Mouse (Mus musculus) limb, embryonic 14.5 days (tissue): Measurements from ENCODE around the gene Fastkd1. TPM values are rescaled to one million over a fixed set of nuclear protein-coding genes. Genes with fewer than 3 reads are reported as not detected.
"Not testable (repeated sequence)": the region's sequence is repeated elsewhere in the genome, so short reads cannot be mapped to it uniquely, and the experiment has no call there.

ENCODE experiments used
- ATAC-seq: fragments of 200-750 bp; cut with Nextera tagmentation; 2 replicates; pipeline ENCODE4 v1.8.0; 2017; ENCODE audit warnings: low read depth, moderate number of reproducible peaks, moderate TSS enrichment; ENCODE audit not compliant: low FRiP score
- DNase-seq: peaks from one replicate; pipeline ENCODE4 v3.0.0-alpha.2; 2015; ENCODE audit warnings: low spot score
- H3K27ac ChIP-seq: fragments of 300-500 bp; sonication (generic); replicated peaks from 2 replicates; pipeline ENCODE4 v1.5.1; 2014; ENCODE audit warnings: low read depth, mild to moderate bottlenecking, low read length, moderate library complexity, mixed read lengths
- H3K27me3 ChIP-seq: fragments of 300-500 bp; sonication (generic); 2 replicates; pipeline ENCODE4 v1.6.1; 2014; ENCODE audit warnings: low read length, mixed read lengths; ENCODE audit not compliant: control insufficient read depth, insufficient read depth
- H3K36me3 ChIP-seq: fragments of 300-500 bp; sonication (generic); 2 replicates; pipeline ENCODE4 v1.6.1; 2014; ENCODE audit warnings: mild to moderate bottlenecking, low read length, moderate library complexity, mixed read lengths; ENCODE audit not compliant: control insufficient read depth, insufficient read depth
- H3K4me1 ChIP-seq: fragments of 300-500 bp; sonication (generic); 2 replicates; pipeline ENCODE4 v1.6.1; 2014; ENCODE audit warnings: antibody characterized with exemption, low read length, mixed read lengths; ENCODE audit not compliant: control insufficient read depth, insufficient read depth
- H3K4me2 ChIP-seq: fragments of 300-500 bp; sonication (generic); replicated peaks from 2 replicates; pipeline ENCODE4 v1.6.1; 2014; ENCODE audit warnings: low read depth, mild to moderate bottlenecking, low read length, moderate library complexity; ENCODE audit not compliant: severe bottlenecking
- H3K4me3 ChIP-seq: fragments of 300-500 bp; sonication (generic); replicated peaks from 2 replicates; pipeline ENCODE4 v1.5.1; 2014; ENCODE audit warnings: low read length
- H3K9ac ChIP-seq: fragments of 300-500 bp; sonication (generic); 2 replicates; pipeline ENCODE4 v1.6.1; 2014; ENCODE audit warnings: mild to moderate bottlenecking, low read depth, low read length, moderate library complexity; ENCODE audit not compliant: severe bottlenecking
- H3K9me3 ChIP-seq: fragments of 300-500 bp; sonication (generic); 2 replicates; pipeline ENCODE4 v1.6.1; 2016; ENCODE audit warnings: low read length; ENCODE audit not compliant: control insufficient read depth
- POLR2A ChIP-seq: fragments of 200-500 bp; IDR thresholded peaks from 2 replicates; pipeline ENCODE4 v1.8.0; 2012; ENCODE audit warnings: inconsistent platforms, mild to moderate bottlenecking, moderate library complexity, borderline replicate concordance; ENCODE audit not compliant: insufficient read depth, insufficient read length; ENCODE audit errors: extremely low read depth
- WGBS: fragments of 180-500 bp; shearing (Covaris S2); extraction: QIAGEN DNeasy Blood & Tissue Kit; methylation state at CpG from one replicate; pipeline ENCODE4 v1.1.7; 2014; 5-methylcytosine and 5-hydroxymethylcytosine counted together
- polyA plus RNA-seq, 2 experiments: library from polyadenylated mRNA; depleted of rRNA in 1 of 2; stranded (reverse) in 1 of 2; unstranded in 1 of 2; fragments of >200 nt; fragmentation: Nextera tagmentation in 1 of 2; extraction: Ambion mirVana in 1 of 2; gene quantifications; 2 replicates each; pipeline versions ENCODE4 v1.2.1 to v1.2.3; 2012 to 2014

Fastkd1 gene
- polyA plus RNA-seq, 2 experiments: 12.3 to 13.0 TPM

- H3K9ac ChIP-seq: no peak overlapping the region
- no peak for ATAC-seq
- peaks cover 11% of the 10 kb centered on the region for H3K36me3 ChIP-seq
- H3K9me3 ChIP-seq: no peaks in the 10 kb centered on the region
- no peak overlapping the region for H3K4me3 ChIP-seq
- no peak for DNase-seq
- 92% methylated on average over 13 of the region's 13 CpGs for WGBS
- H3K27ac ChIP-seq: no peak overlapping the region
- H3K27me3 ChIP-seq: no peaks in the 10 kb centered on the region
- no peak for TF ChIP-seq POLR2A
- H3K4me1 ChIP-seq: no peaks in the 10 kb centered on the region
- no peak overlapping the region for H3K4me2 ChIP-seq
These were observed 30.1 kb downstream of the Fastkd1 start for GRCm38 (mm10) chr2:69683036-69683805.

GRCm38 (mm10) chr2:69681931-69682330 is 31.4 kb downstream of the Fastkd1 start:
- no peak for TF ChIP-seq POLR2A
- DNase-seq (no peak), ATAC-seq (no peak)
- Histone ChIP-seq H3K4me1 (no peaks in the 10 kb centered on the region), H3K36me3 (peaks cover 7% of the 10 kb centered on the region), H3K9ac (no peak overlapping the region), H3K4me3 (no peak overlapping the region), H3K9me3 (no peaks in the 10 kb centered on the region), H3K4me2 (no peak overlapping the region), H3K27me3 (no peaks in the 10 kb centered on the region), H3K27ac (no peak overlapping the region)
- 89% methylated on average over 4 of the region's 4 CpGs for WGBS

GRCm38 (mm10) chr2:69679990-69680389 is 33.3 kb downstream of the Fastkd1 start:
- Histone ChIP-seq H3K4me2 (no peak overlapping the region), H3K36me3 (no peaks in the 10 kb centered on the region; the same call in none of the 2 replicates), H3K27me3 (no peaks in the 10 kb centered on the region), H3K27ac (no peak overlapping the region), H3K4me1 (no peaks in the 10 kb centered on the region), H3K9me3 (no peaks in the 10 kb centered on the region), H3K4me3 (no peak overlapping the region), H3K9ac (no peak overlapping the region)
- no peak for ATAC-seq
- 50% methylated on average over 6 of the region's 6 CpGs for WGBS
- no peak for DNase-seq
- no peak for TF ChIP-seq POLR2A

GRCm38 (mm10) chr2:69677215-69677614 is 36.1 kb downstream of the Fastkd1 start:
- not testable (repeated sequence) for H3K27ac ChIP-seq, H3K27me3 ChIP-seq, H3K4me1 ChIP-seq, DNase-seq, ATAC-seq, H3K9me3 ChIP-seq, H3K9ac ChIP-seq, H3K36me3 ChIP-seq, H3K4me2 ChIP-seq, H3K4me3 ChIP-seq
- WGBS: 83% methylated on average over 2 of the region's 2 CpGs

- H3K9me3 ChIP-seq: no peaks in the 10 kb centered on the region
- no peak overlapping the region for H3K4me2 ChIP-seq
- no peaks in the 10 kb centered on the region for H3K4me1 ChIP-seq
- H3K27me3 ChIP-seq: no peaks in the 10 kb centered on the region
- no peaks in the 10 kb centered on the region; the same call in none of the 2 replicates for H3K36me3 ChIP-seq
- no peak overlapping the region for H3K4me3 ChIP-seq
- 60% methylated on average over 2 of the region's 2 CpGs for WGBS
- DNase-seq (no peak), ATAC-seq (no peak)
- no peak for TF ChIP-seq POLR2A
- H3K27ac ChIP-seq: no peak overlapping the region
- no peak overlapping the region for H3K9ac ChIP-seq
These were observed 36.6 kb downstream of the Fastkd1 start for GRCm38 (mm10) chr2:69676713-69677112.
